Mouse (Mus musculus) stomach, embryonic 15.5 days (tissue): ENCODE results near the gene Psma6. TPM values are rescaled to one million over a fixed set of nuclear protein-coding genes. Genes with fewer than 3 reads are reported as not detected.

ENCODE experiments used
- polyA plus RNA-seq: library from polyadenylated mRNA; unstranded; fragments of >200 nt; fragmentation: Nextera tagmentation; extraction: Ambion mirVana; gene quantifications from 2 replicates; pipeline ENCODE4 v1.2.1, GENCODE M21; 2015

Gene Psma6
- polyA plus RNA-seq, 1 experiment from 2014 or later = 392 TPM

Other genes starting within 250 kb of the Psma6 start
- 62.7 and 69.3 TPM in 2 replicates for gene Srp54b, start 229.1 kb upstream of the Psma6 start, polyA plus RNA-seq
- 3.1 TPM in 1 of 2 replicates, not detected in the other for gene 1700047I17Rik2, start 184.6 kb upstream of the Psma6 start, polyA plus RNA-seq
- 73.1 and 83.6 TPM in 2 replicates for gene Srp54c, start 154.1 kb upstream of the Psma6 start, polyA plus RNA-seq
- 22.2 and 23.1 TPM in 2 replicates for gene 1110008L16Rik, start 84.6 kb upstream of the Psma6 start, polyA plus RNA-seq
- gene Ppp2r3c, start 81.2 kb upstream of the Psma6 start, polyA plus RNA-seq = 9.5 and 11.6 TPM in 2 replicates
- 78.4 and 81.8 TPM in 2 replicates for gene Nfkbia, start 108.4 kb downstream of the Psma6 start, polyA plus RNA-seq
- gene Aldoart2, start 181.0 kb downstream of the Psma6 start, polyA plus RNA-seq = 0.42 TPM in 1 of 2 replicates, not detected in the other
- 0.14 and 0.40 TPM in 2 replicates for gene Insm2, start 215.2 kb downstream of the Psma6 start, polyA plus RNA-seq